Mouse (Mus musculus) gastrocnemius, postnatal 25 days (tissue): Measurements from ENCODE around the gene Itga2. TPM values are rescaled to one million over a fixed set of nuclear protein-coding genes. Genes with fewer than 3 reads are reported as not detected.

Experiments used
- DNase-seq: peaks from one replicate; pipeline ENCODE4 v3.0.0; 2022
- total RNA-seq, 2 experiments: library from RNA; stranded (reverse); gene quantifications; 1 replicate in 1 of 2; 2 replicates in 1 of 2; pipeline ENCODE4 v1.2.3; 2021

Itga2 gene
- total RNA-seq, 2 experiments from 2014 or later: 0.54 to 2.7 TPM

DNA sequence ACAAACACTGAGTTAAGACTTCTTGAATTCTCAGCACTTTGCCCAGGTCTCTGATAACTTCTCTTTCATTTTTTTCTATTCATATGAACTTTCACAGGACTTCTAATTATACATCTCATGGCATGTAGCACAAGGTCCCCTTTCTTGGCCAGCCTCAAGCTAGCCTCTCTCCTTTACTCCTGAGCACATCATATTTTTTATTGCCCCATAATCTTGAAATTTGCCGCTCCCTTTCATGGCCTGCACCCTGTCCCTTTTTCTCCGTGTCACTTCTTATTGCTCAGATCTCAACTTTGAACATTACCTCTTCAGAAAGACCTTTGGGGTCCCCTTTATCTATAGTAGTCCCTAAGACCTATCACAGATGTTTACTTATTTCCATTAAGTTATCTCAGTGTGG is 109.0 kb downstream of the Itga2 start:
- no peak for DNase-seq

DNA sequence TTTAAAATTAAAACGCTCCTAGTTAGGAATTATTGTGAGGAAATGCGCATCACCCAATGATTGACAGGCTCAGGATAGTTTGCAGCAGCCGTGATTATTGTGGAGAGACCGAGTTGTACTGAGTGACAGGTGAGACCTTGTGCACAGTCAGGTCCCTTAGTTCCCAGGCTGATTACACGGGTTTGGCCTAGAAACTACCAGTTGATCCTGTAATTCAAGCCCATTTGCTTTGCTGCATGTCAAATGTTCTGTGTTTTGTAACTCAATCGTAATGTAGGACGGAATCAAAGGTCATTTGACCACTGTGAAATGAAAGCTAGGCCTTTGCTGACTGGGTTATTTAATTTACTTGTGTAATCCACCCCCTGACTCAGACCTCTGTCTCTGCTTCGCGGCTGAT is 113.4 kb downstream of the Itga2 start:
- DNase-seq: no peak

DNA sequence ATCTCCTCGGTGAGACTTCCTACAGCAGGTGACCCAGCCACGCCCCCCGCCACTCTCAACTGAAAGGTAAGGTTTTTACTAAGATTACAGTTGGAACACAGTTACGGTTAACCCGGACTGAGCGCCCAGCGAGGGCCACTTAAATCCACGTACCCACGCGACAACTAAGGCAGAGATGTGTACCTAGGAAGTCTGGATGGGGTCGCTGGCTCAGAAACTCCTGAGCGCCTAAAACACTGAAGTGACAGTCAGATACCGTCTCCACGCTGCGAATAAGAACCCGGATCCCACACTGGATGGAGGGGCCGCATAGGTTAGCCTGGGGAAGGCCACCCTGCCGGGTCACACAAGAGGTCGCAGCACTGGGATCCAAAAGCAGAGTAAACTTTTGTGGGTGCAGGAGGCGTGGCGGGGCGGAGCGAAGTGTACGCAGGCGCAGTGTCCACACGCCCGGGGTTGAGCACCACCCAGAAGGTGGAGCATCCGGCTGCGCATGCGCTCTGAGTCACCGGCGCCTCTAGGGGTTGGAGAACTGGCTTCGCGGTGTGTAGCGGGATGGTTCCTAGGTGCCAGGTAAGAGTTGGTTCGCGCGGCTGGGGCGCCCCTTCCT is 114.0 kb downstream of the Itga2 start, which contains the start of gene Mocs2:
Mocs2 (plus strand) TSS at position 486 of the 610 bp plus-strand sequence.
- peak; percentile 89 for DNase-seq

- no peak for DNase-seq
Measured at GRCm38 (mm10) chr13:114809624-114810210, 122.2 kb downstream of the Itga2 start.

- no peak for DNase-seq
Measured at GRCm38 (mm10) chr13:114802971-114803370, 128.9 kb downstream of the Itga2 start.

DNA sequence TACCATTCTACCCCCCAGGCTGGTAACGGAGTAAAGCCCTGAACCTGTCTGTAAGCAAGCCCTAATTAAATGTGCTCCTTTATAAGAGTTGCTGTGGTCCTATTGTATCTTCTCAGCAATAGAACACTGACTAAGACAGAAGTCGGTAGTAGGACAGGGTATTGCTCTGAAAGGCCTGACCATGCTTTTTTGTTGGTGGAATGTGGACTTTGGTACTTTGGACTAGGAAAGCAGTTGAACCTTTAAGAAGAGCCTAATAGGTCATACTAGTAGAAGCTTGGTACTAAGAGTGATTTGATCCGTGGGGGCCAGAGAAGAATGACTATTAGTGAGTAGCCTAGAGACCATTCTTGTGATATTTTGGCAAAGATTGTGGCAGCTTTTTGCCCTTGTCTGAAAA is 130.0 kb downstream of the Itga2 start:
- DNase-seq: no peak

GRCm38 (mm10) chr13:114793250-114794030 is 138.5 kb downstream of the Itga2 start:
- DNase-seq: no peak

GRCm38 (mm10) chr13:114791511-114791910 is 140.4 kb downstream of the Itga2 start:
- DNase-seq: no peak

Other genes starting within 250 kb of the Itga2 start
- gene Mocs2, start 113.9 kb downstream of the Itga2 start, total RNA-seq: 10 to 100 TPM; 45.8 to 68.3 TPM
- 10 to 100 TPM in 1 of 2 experiments, 1 to 10 TPM in 1; 9.7 to 11.8 TPM for gene Pelo, start 158.1 kb upstream of the Itga2 start, total RNA-seq
- gene Gm49395, start 169.8 kb upstream of the Itga2 start, total RNA-seq: 1 to 10 TPM in 1 of 2 experiments, not detected in 1; 2.8 TPM
- 10 to 100 TPM in 1 of 2 experiments, 1 to 10 TPM in 1; 9.8 to 12.3 TPM for gene Itga1, start 169.9 kb upstream of the Itga2 start, total RNA-seq